Mouse (Mus musculus) myocyte (in vitro differentiated cells): ENCODE measurements around the gene Zmynd10.

Experiments
- MAX ChIP-seq: IDR thresholded peaks from one replicate; pipeline ENCODE4 v1.6.1; 2011; ENCODE audit warnings: low read depth, mild to moderate bottlenecking, control low read depth
- MYOG ChIP-seq, 3 experiments: IDR thresholded peaks; one replicate each; pipeline ENCODE4 v1.6.1; 2011; ENCODE audit warnings: control low read depth in 2 of 3, low read depth in 2 of 3, mild to moderate bottlenecking in 2 of 3; ENCODE audit not compliant: insufficient read length in 2 of 3, control insufficient read depth in 1 of 3, insufficient read depth in 1 of 3
- POLR2A ChIP-seq: IDR thresholded peaks from one replicate; pipeline ENCODE4 v1.6.1; 2011; ENCODE audit warnings: low read depth, mild to moderate bottlenecking, control low read depth, moderate library complexity; ENCODE audit not compliant: insufficient read length
- POLR2AphosphoS2 ChIP-seq: IDR thresholded peaks from one replicate; pipeline ENCODE4 v1.6.1; 2011; ENCODE audit warnings: low read depth, control low read depth; ENCODE audit not compliant: insufficient read length
- USF1 ChIP-seq: IDR thresholded peaks from one replicate; pipeline ENCODE4 v1.6.1; 2011; ENCODE audit warnings: low read depth, mild to moderate bottlenecking, control low read depth, moderate library complexity

DNA sequence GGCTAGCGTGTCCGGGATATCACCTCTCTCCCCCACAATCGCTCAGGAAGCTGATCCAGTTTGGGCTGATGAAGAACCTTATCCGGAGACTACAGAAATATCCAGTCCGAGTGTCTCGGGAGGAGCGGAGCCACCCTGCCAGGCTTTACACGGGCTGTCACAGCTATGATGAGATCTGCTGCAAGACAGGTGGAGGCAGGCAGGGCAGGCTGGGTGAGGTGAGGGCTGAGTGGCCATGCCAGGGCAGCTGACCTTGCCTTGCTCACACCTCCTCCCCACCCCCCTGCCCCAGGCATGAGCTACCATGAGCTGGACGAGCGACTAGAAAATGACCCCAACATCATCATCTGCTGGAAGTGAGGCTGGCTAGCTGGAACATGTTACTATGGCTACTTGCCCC, 1.9 kb upstream of the Zmynd10 start:
- TF ChIP-seq POLR2AphosphoS2 = no peak
- TF ChIP-seq USF1 = no peak
- no peak for TF ChIP-seq POLR2A
- TF ChIP-seq MAX = no peak
- TF ChIP-seq MYOG (IDR thresholded peaks at IDR 0.05; ENCODE audit: control insufficient read depth in 1 of 3, insufficient read depth in 1 of 3, insufficient read length in 2 of 3, low read depth in 2 of 3) = no peak
